ENCODE assay signal across 8 mouse cellular contexts in the genomic region with DNA sequence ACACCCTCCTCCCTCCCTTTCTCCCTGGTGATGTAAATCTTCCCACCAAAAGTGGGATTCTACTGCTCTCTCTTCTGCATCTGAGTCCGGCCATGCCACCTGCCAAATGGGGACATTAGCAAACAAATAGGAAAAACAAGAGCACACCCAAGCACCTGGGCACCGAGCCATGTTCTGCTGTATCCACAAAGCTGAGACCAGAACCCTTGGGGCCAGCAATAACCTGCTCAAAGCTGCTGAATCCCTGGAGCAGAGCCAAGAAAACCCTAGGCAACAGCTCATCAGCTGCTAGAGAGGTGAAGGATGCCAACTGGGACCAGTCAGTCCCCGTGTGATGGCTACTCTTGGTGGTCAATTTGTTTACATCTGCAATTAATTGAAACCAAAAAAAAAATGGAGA.
DNase-seq lines count a peak whose midpoint lies in the region; ATAC-seq lines count a peak whose summit lies in the region.

No protein-coding gene starts in this region.

- no peak overlapping the region for H3K4me3 ChIP-seq in neural tube, embryonic 11.5 days (ENCODE audit: low read depth, low read length)
- H3K4me3 ChIP-seq in hindbrain, embryonic 12.5 days = no peak overlapping the region

- no peak overlapping the region for H3K4me2 ChIP-seq in neural tube, embryonic 11.5 days (ENCODE audit: low read depth)
- no peak overlapping the region for H3K4me2 ChIP-seq in hindbrain, embryonic 12.5 days (replicated peaks)

- no peaks in the 10 kb centered on the region for H3K36me3 ChIP-seq in neural tube, embryonic 11.5 days (ENCODE audit: control insufficient read depth, insufficient read depth, low read length)
- H3K36me3 ChIP-seq in hindbrain, embryonic 12.5 days = no peaks in the 10 kb centered on the region

- WGBS in neural tube, embryonic 11.5 days = 61% methylated on average over 3 of the region's 3 CpGs
- 50% methylated on average over 3 of the region's 3 CpGs for WGBS in hindbrain, embryonic 12.5 days

- H3K9me3 ChIP-seq in neural tube, embryonic 11.5 days (ENCODE audit: control insufficient read depth, low read length) = no peaks in the 10 kb centered on the region
- H3K9me3 ChIP-seq in hindbrain, embryonic 12.5 days (replicated peaks) = 0 out of 2 replicates have a peak, but pooled peaks cover 7% of the 10 kb centered on the region

- ATAC-seq in neural tube, embryonic 11.5 days (ENCODE audit: insufficient read depth, low FRiP score, low TSS enrichment) = no peak
- ATAC-seq in hindbrain, embryonic 12.5 days (ENCODE audit: low FRiP score) = 0 out of 2 replicates have a peak, but pooled peaks have one; percentile 27

- peaks cover 19% of the 10 kb centered on the region for H3K27me3 ChIP-seq in neural tube, embryonic 11.5 days (ENCODE audit: control insufficient read depth, insufficient read depth, low read length)
- 0 out of 2 replicates have a peak, but pooled peaks cover 2% of the 10 kb centered on the region for H3K27me3 ChIP-seq in hindbrain, embryonic 12.5 days

- H3K27ac ChIP-seq in neural tube, embryonic 11.5 days (ENCODE audit: low read depth, low read length) = peak overlapping the region; percentile 55
- peak overlapping the region; percentile 68; the same call in 1 of the 2 replicates for H3K27ac ChIP-seq in hindbrain, embryonic 12.5 days

- DNase-seq in adrenal gland, postnatal 14 days = peak; percentile 30
- no peak for DNase-seq in adrenal gland, adult 8-10 months
- DNase-seq in neural tube, embryonic 11.5 days (ENCODE audit: low spot score) = no peak
- no peak for DNase-seq in neural tube, embryonic 10.5 days (ENCODE audit: extremely low spot score, low spot score)
- peak; percentile 31 for DNase-seq in urinary bladder, adult 2 months (ENCODE audit: low spot score)
- DNase-seq in layer of hippocampus, postnatal 14 days (ENCODE audit: low spot score in 2 of 2) = no peak
- no peak for DNase-seq in heart, adult 11 months

- no peak overlapping the region for H3K9ac ChIP-seq in neural tube, embryonic 11.5 days (ENCODE audit: low read length)
- H3K9ac ChIP-seq in hindbrain, embryonic 12.5 days = no peak overlapping the region

- H3K4me1 ChIP-seq in neural tube, embryonic 11.5 days (ENCODE audit: control insufficient read depth, insufficient read depth, low read length) = peaks cover 6% of the 10 kb centered on the region; the same call in 1 of the 2 replicates
- peaks cover 32% of the 10 kb centered on the region for H3K4me1 ChIP-seq in hindbrain, embryonic 12.5 days

Comparison
In these comparisons a context has a peak if more than half of its experiments do, and no peak if none do; other contexts are left out.
1. DNase-seq: peak in adrenal gland, postnatal 14 days (single experiment) and urinary bladder, adult 2 months (single experiment); none in adrenal gland, adult 8-10 months (single experiment), neural tube, embryonic 11.5 days (single experiment), neural tube, embryonic 10.5 days (single experiment), layer of hippocampus, postnatal 14 days (0 of 2) and heart, adult 11 months (single experiment).